Mouse (Mus musculus): ENCODE results near the gene Olfr73. TPM values are rescaled to one million over a fixed set of nuclear protein-coding genes. Genes with fewer than 3 reads are reported as not detected.
"Not testable (repeated sequence)": the region's sequence is repeated elsewhere in the genome, so short reads cannot be mapped to it uniquely, and the experiment has no call there.

Olfr73 gene
- not detected in 2 replicates for polyA plus RNA-seq (2014; fragmentation: Nextera tagmentation; extraction: Ambion mirVana)

DNA sequence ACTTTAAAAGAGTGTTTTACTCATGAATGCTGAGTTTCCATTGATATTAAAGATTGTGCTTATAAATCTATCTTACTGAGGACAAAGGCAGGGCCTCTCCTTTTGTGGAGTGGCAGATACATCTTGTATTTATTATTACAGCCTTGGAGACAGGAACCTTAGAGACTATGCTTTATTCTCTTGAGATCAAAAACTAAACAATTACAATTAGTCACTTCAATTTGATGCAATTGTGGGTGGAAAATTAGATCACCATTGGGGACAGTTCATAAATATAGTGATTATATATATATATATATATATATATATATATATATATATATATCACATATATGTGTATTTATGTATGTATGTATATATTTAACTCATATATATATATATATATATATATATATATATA is at the start of gene Olfr73:
TSS of gene Olfr73 (minus strand) at position 101 of the 400 bp plus-strand sequence.
- H3K9ac ChIP-seq (ENCODE audit: low read length), result no peak within 1 kb of the TSS
- no peaks in the 10 kb centered on the region for H3K27me3 ChIP-seq (ENCODE audit: control insufficient read depth, insufficient read depth, low read length)
- DNase-seq (ENCODE audit: low spot score, missing footprints), result no peak

DNA sequence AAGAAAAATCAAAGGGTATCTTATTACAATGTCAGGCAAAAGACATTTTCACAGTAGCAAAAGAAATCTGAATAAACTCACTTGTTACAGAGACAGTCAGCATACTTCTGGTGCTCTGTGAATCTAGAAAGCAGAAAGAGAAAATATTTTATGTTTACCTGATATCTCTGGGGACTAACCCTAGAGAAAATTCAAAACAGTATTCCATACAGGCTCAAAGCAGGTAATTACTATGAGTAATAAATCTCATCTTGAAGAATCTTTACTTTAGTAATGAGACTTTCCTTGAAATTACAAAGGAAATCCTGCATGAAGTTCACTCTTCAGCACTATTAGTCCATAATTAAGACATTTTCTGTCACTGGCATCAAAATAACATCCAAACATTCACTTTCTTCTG is 34.2 kb upstream of the Olfr73 start, which contains the start of gene Olfr1163:
TSS of gene Olfr1163 (minus strand) at position 101 of the 400 bp plus-strand sequence.
- H3K4me3 ChIP-seq (ENCODE audit: low read depth, low read length), result no peak within 1 kb of the TSS
- H3K9ac ChIP-seq (ENCODE audit: low read length), result no peak within 1 kb of the TSS
- no peak for DNase-seq (ENCODE audit: low spot score, missing footprints)
- H3K36me3 ChIP-seq (ENCODE audit: control insufficient read depth, insufficient read depth, low read length), result no peaks in the 10 kb centered on the region
- H3K9me3 ChIP-seq (ENCODE audit: control insufficient read depth, low read length), result no peaks in the 10 kb centered on the region
- no peak within 1 kb of the TSS for H3K27ac ChIP-seq (ENCODE audit: low read depth, low read length)
- no peaks in the 10 kb centered on the region for H3K4me1 ChIP-seq (ENCODE audit: control insufficient read depth, insufficient read depth, low read length)
- H3K27me3 ChIP-seq (ENCODE audit: control insufficient read depth, insufficient read depth, low read length), result no peaks in the 10 kb centered on the region
- no peak for ATAC-seq (ENCODE audit: low FRiP score)
- H3K4me2 ChIP-seq, result no peak within 1 kb of the TSS

More for the DNA sequence above, at the start of gene Olfr73:
- H3K4me3 ChIP-seq (ENCODE audit: low read depth, low read length), result no peak within 1 kb of the TSS
- no peak within 1 kb of the TSS for H3K4me2 ChIP-seq
- H3K4me1 ChIP-seq (ENCODE audit: control insufficient read depth, insufficient read depth, low read length), result no peaks in the 10 kb centered on the region
- no peak for ATAC-seq (ENCODE audit: low FRiP score)
- no peaks in the 10 kb centered on the region for H3K9me3 ChIP-seq (ENCODE audit: control insufficient read depth, low read length)
- no peak within 1 kb of the TSS for H3K27ac ChIP-seq (ENCODE audit: low read depth, low read length)
- no peaks in the 10 kb centered on the region for H3K36me3 ChIP-seq (ENCODE audit: control insufficient read depth, insufficient read depth, low read length)

DNA sequence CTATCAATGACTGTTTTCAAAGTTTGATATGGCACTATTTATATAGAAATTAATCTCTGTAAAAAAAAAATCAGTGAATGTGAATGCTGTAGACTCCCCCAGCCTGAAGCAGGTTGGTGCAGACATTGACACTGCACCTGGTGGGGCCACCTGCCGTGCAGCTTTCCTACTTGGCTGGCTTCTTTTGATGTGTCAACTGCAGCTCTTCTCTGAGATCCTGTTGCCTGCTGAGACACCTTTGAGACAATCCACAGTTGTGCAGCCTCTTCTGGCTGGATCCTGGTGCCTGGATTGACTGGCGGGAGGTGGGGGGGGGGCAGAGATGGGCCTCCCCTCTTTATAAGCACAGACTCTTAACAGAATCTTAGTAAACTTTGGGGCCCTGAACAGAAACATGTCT is 26.1 kb upstream of the Olfr73 start:
- Histone ChIP-seq H3K27ac (ENCODE audit: low read depth, low read length) (no peak overlapping the region), H3K9ac (ENCODE audit: low read length) (no peak overlapping the region), H3K27me3 (ENCODE audit: control insufficient read depth, insufficient read depth, low read length) (no peaks in the 10 kb centered on the region), H3K4me2 (no peak overlapping the region), H3K4me3 (ENCODE audit: low read depth, low read length) (no peak overlapping the region), H3K9me3 (ENCODE audit: control insufficient read depth, low read length) (no peaks in the 10 kb centered on the region), H3K36me3 (ENCODE audit: control insufficient read depth, insufficient read depth, low read length) (no peaks in the 10 kb centered on the region), H3K4me1 (ENCODE audit: control insufficient read depth, insufficient read depth, low read length) (no peaks in the 10 kb centered on the region)
- no peak for ATAC-seq (ENCODE audit: low FRiP score)
- no peak for DNase-seq (ENCODE audit: low spot score, missing footprints)
- WGBS, result 89% methylated on average over 2 of the region's 2 CpGs

DNA sequence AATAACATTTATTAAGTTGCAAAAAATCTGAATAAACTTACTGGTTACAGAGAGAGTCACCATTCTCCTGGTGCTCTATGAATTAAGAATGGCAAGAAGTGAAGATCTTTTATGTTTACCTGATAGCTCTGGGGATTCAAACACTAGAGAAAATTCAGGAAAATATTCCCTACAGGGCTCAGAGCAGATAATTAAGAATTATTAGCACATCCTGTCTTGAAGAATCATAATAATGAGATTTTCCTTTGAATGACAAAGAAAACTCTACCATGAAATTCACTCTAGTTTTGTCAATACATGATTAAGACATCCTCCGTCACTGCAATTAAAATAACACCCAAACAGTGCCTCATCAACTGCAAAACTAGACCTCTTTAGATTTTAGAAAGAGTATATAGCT is 13.5 kb upstream of the Olfr73 start, which contains the start of gene Olfr1162:
TSS of gene Olfr1162 (minus strand) at position 101 of the 400 bp plus-strand sequence.
- Histone ChIP-seq H3K4me1 (ENCODE audit: control insufficient read depth, insufficient read depth, low read length) (no peaks in the 10 kb centered on the region), H3K36me3 (ENCODE audit: control insufficient read depth, insufficient read depth, low read length) (no peaks in the 10 kb centered on the region), H3K4me2 (no peak within 1 kb of the TSS), H3K9ac (ENCODE audit: low read length) (no peak within 1 kb of the TSS), H3K27ac (ENCODE audit: low read depth, low read length) (no peak within 1 kb of the TSS), H3K4me3 (ENCODE audit: low read depth, low read length) (no peak within 1 kb of the TSS), H3K27me3 (ENCODE audit: control insufficient read depth, insufficient read depth, low read length) (no peaks in the 10 kb centered on the region), H3K9me3 (ENCODE audit: control insufficient read depth, low read length) (no peaks in the 10 kb centered on the region)
- ATAC-seq (ENCODE audit: low FRiP score) (no peak), DNase-seq (ENCODE audit: low spot score, missing footprints) (no peak)
- 77% methylated on average over 1 of the region's 1 CpGs for WGBS

DNA sequence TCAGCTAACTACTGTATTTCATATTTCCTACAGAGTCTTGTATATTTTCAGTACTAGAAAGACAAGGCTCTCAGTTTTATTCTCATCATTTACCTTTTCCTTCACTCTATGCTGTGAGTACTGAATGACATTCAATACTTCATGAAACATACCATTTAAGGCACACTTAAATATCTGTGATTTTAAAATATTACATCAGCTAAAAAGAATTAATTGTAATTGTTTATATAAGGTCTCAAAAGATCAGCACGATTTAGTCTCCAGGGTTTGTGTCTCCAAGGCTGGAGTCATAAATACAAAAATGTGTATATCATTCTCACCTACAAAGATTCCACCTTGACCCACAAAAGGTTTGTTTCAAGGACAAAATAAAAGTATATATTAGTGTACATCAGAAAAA is 15.0 kb downstream of the Olfr73 start, which contains the start of gene Olfr1161:
TSS of gene Olfr1161 (plus strand) at position 301 of the 400 bp plus-strand sequence.
- not testable (repeated sequence) for DNase-seq (ENCODE audit: low spot score, missing footprints); H3K4me3 ChIP-seq (ENCODE audit: low read depth, low read length); H3K9ac ChIP-seq (ENCODE audit: low read length); H3K9me3 ChIP-seq (ENCODE audit: control insufficient read depth, low read length); H3K27ac ChIP-seq (ENCODE audit: low read depth, low read length); H3K4me2 ChIP-seq; H3K27me3 ChIP-seq (ENCODE audit: control insufficient read depth, insufficient read depth, low read length); ATAC-seq (ENCODE audit: low FRiP score); H3K4me1 ChIP-seq (ENCODE audit: control insufficient read depth, insufficient read depth, low read length); H3K36me3 ChIP-seq (ENCODE audit: control insufficient read depth, insufficient read depth, low read length)
- WGBS, result 80% methylated on average over 1 of the region's 1 CpGs

DNA sequence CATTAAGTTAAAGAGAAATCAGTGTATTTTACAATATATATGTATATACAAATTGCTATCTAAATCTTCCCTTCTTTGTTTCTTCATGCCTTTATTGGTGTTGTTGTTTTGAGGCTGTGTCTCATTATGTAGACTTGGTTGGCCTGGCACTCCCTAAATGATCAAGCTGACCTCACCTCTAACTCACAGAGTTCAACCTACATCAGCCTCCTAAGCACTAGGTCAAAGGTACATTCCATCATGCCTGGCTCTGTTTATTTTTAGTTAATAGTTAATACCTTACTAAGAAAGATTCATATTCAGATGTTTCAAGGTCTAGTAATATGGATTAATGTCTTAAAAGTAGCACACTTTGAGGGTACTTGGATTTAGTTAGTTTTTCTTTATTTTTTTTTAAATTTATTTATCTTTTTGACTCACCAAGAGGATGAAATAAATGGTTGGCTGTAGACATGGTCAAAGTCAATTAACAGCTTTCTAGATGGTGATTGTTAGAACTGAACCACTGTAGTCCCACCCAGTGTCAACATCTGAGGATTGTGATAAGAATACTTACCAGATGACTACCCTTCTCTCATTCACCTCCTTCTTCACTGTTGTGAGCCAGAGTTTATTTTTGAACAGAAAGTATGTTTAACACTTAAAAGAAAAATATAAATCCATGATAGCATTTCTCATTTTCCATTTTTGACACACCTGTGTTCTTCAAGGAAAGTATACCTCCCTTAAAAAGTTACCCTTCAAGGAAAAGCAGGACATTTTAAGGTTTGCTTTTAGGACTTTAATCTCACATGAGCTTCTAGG is 29.8 kb downstream of the Olfr73 start, which contains the start of gene Olfr1160:
TSS of gene Olfr1160 (minus strand) at position 754 of the 804 bp plus-strand sequence.
- Histone ChIP-seq H3K9me3 (ENCODE audit: control insufficient read depth, low read length) (no peaks in the 10 kb centered on the region), H3K27ac (ENCODE audit: low read depth, low read length) (no peak within 1 kb of the TSS), H3K9ac (ENCODE audit: low read length) (no peak within 1 kb of the TSS), H3K36me3 (ENCODE audit: control insufficient read depth, insufficient read depth, low read length) (no peaks in the 10 kb centered on the region), H3K4me2 (no peak within 1 kb of the TSS), H3K4me1 (ENCODE audit: control insufficient read depth, insufficient read depth, low read length) (no peaks in the 10 kb centered on the region), H3K4me3 (ENCODE audit: low read depth, low read length) (no peak within 1 kb of the TSS), H3K27me3 (ENCODE audit: control insufficient read depth, insufficient read depth, low read length) (no peaks in the 10 kb centered on the region)
- ATAC-seq (ENCODE audit: low FRiP score) (no peak), DNase-seq (ENCODE audit: low spot score, missing footprints) (no peak)

DNA sequence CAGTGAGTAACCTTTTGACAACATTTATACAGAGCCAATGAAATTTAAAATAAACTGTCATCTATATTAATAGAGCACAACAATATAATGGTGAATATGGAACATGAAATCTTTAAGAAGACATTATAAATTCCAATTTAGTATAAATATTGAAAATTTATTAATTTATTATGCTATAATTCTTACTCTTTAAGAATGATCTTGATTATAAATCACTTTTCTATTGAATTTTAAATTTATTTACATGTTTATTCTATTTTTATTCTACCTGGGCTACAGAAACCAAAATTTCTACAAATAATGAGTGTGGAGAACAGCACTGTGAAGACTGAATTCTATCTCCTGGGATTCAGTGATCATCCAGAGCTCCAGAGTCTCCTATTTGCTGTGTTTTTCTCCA is 47.7 kb downstream of the Olfr73 start, which contains the start of gene Olfr1158:
TSS of gene Olfr1158 (plus strand) at position 301 of the 400 bp plus-strand sequence.
- H3K36me3 ChIP-seq (ENCODE audit: control insufficient read depth, insufficient read depth, low read length), result no peaks in the 10 kb centered on the region
- H3K4me1 ChIP-seq (ENCODE audit: control insufficient read depth, insufficient read depth, low read length), result no peaks in the 10 kb centered on the region
- H3K9ac ChIP-seq (ENCODE audit: low read length), result no peak within 1 kb of the TSS
- no peak for ATAC-seq (ENCODE audit: low FRiP score)
- H3K4me2 ChIP-seq, result no peak within 1 kb of the TSS
- DNase-seq (ENCODE audit: low spot score, missing footprints), result no peak
- no peaks in the 10 kb centered on the region for H3K9me3 ChIP-seq (ENCODE audit: control insufficient read depth, low read length)
- H3K27me3 ChIP-seq (ENCODE audit: control insufficient read depth, insufficient read depth, low read length), result no peaks in the 10 kb centered on the region
- no peak within 1 kb of the TSS for H3K4me3 ChIP-seq (ENCODE audit: low read depth, low read length)
- H3K27ac ChIP-seq (ENCODE audit: low read depth, low read length), result no peak within 1 kb of the TSS

Other genes starting within 250 kb of the Olfr73 start
- not detected in 2 replicates for gene Olfr1143, start 237.1 kb downstream of the Olfr73 start, polyA plus RNA-seq (2014; fragmentation: Nextera tagmentation; extraction: Ambion mirVana)
- gene Olfr1145, start 227.9 kb downstream of the Olfr73 start, polyA plus RNA-seq (2014; fragmentation: Nextera tagmentation; extraction: Ambion mirVana), result not detected in 2 replicates
- not detected in 2 replicates for gene Olfr1148, start 207.2 kb downstream of the Olfr73 start, polyA plus RNA-seq (2014; fragmentation: Nextera tagmentation; extraction: Ambion mirVana)
- not detected in 2 replicates for gene Olfr1150-ps1, start 193.7 kb downstream of the Olfr73 start, polyA plus RNA-seq (2014; fragmentation: Nextera tagmentation; extraction: Ambion mirVana)
- gene Olfr1151, start 181.8 kb downstream of the Olfr73 start, polyA plus RNA-seq (2014; fragmentation: Nextera tagmentation; extraction: Ambion mirVana), result not detected in 2 replicates
- gene Olfr1152, start 171.2 kb downstream of the Olfr73 start, polyA plus RNA-seq (2014; fragmentation: Nextera tagmentation; extraction: Ambion mirVana), result 0.01 TPM in 1 of 2 replicates, not detected in the other
- gene Olfr1153, start 142.7 kb downstream of the Olfr73 start, polyA plus RNA-seq (2014; fragmentation: Nextera tagmentation; extraction: Ambion mirVana), result not detected in 2 replicates
- not detected in 2 replicates for gene Olfr1154, start 132.5 kb downstream of the Olfr73 start, polyA plus RNA-seq (2014; fragmentation: Nextera tagmentation; extraction: Ambion mirVana)
- not detected in 2 replicates for gene Olfr1155, start 92.6 kb downstream of the Olfr73 start, polyA plus RNA-seq (2014; fragmentation: Nextera tagmentation; extraction: Ambion mirVana)
- gene Olfr1156, start 84.6 kb downstream of the Olfr73 start, polyA plus RNA-seq (2014; fragmentation: Nextera tagmentation; extraction: Ambion mirVana), result not detected in 2 replicates
- gene Olfr1157, start 69.4 kb downstream of the Olfr73 start, polyA plus RNA-seq (2014; fragmentation: Nextera tagmentation; extraction: Ambion mirVana), result not detected in 2 replicates
- gene Olfr74, start 63.0 kb downstream of the Olfr73 start, polyA plus RNA-seq (2014; fragmentation: Nextera tagmentation; extraction: Ambion mirVana), result not detected in 2 replicates
- gene Olfr1158, start 47.6 kb downstream of the Olfr73 start, polyA plus RNA-seq (2014; fragmentation: Nextera tagmentation; extraction: Ambion mirVana), result not detected in 2 replicates
- gene Olfr1160, start 29.4 kb downstream of the Olfr73 start, polyA plus RNA-seq (2014; fragmentation: Nextera tagmentation; extraction: Ambion mirVana), result not detected in 2 replicates
- gene Olfr1161, start 14.9 kb downstream of the Olfr73 start, polyA plus RNA-seq (2014; fragmentation: Nextera tagmentation; extraction: Ambion mirVana), result not detected in 2 replicates
- not detected in 2 replicates for gene Olfr1162, start 13.4 kb upstream of the Olfr73 start, polyA plus RNA-seq (2014; fragmentation: Nextera tagmentation; extraction: Ambion mirVana)
- gene Olfr1163, start 34.1 kb upstream of the Olfr73 start, polyA plus RNA-seq (2014; fragmentation: Nextera tagmentation; extraction: Ambion mirVana), result not detected in 2 replicates
- gene Olfr1164, start 56.3 kb upstream of the Olfr73 start, polyA plus RNA-seq (2014; fragmentation: Nextera tagmentation; extraction: Ambion mirVana), result not detected in 2 replicates
- not detected in 2 replicates for gene Olfr1166, start 90.6 kb upstream of the Olfr73 start, polyA plus RNA-seq (2014; fragmentation: Nextera tagmentation; extraction: Ambion mirVana)
- not detected in 2 replicates for gene Olfr1167, start 117.5 kb upstream of the Olfr73 start, polyA plus RNA-seq (2014; fragmentation: Nextera tagmentation; extraction: Ambion mirVana)
- not detected in 2 replicates for gene Olfr1168, start 144.2 kb upstream of the Olfr73 start, polyA plus RNA-seq (2014; fragmentation: Nextera tagmentation; extraction: Ambion mirVana)
- gene Olfr1170, start 190.6 kb upstream of the Olfr73 start, polyA plus RNA-seq (2014; fragmentation: Nextera tagmentation; extraction: Ambion mirVana), result not detected in 2 replicates
- not detected in 2 replicates for gene Olfr1173, start 242.2 kb upstream of the Olfr73 start, polyA plus RNA-seq (2014; fragmentation: Nextera tagmentation; extraction: Ambion mirVana)